Mouse (Mus musculus): Measurements from ENCODE around the gene Rad21l. TPM values are rescaled to one million over a fixed set of nuclear protein-coding genes. Genes with fewer than 3 reads are reported as not detected.

The Rad21l gene
- polyA plus RNA-seq, 1 experiment from 2014 or later = not detected

DNA sequence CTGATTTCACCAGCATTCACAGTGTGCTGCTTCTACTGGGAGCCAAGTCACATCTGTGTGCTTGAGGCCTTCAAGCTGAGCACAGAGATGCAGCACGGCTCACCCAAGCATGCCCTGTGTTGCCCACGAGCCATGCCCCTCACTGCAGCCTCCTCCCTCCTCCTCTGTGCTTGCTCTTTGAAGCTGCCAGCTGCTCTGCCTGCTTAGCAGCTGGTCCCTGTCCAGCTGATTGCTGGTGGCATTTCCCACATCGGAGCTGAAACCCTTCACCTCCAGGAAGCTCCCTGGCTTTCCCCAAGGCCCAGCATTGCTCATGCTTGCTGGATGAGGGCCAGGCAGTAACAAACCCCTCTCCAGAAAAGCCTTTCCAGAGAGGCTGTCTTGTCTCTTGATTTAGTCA is 58.4 kb downstream of the Rad21l start:
- Histone ChIP-seq H3K4me1 (ENCODE audit: control insufficient read depth, insufficient read depth, low read length) (peaks cover 9% of the 10 kb centered on the region), H3K36me3 (ENCODE audit: control insufficient read depth, insufficient read depth, low read length) (no peaks in the 10 kb centered on the region), H3K9ac (ENCODE audit: low read length) (no peak overlapping the region), H3K27ac (ENCODE audit: low read depth, low read length) (no peak overlapping the region), H3K27me3 (ENCODE audit: control insufficient read depth, insufficient read depth, low read length) (no peaks in the 10 kb centered on the region), H3K4me2 (no peak overlapping the region), H3K9me3 (ENCODE audit: control insufficient read depth, low read length) (no peaks in the 10 kb centered on the region), H3K4me3 (ENCODE audit: low read depth, low read length) (no peak overlapping the region)
- DNase-seq (ENCODE audit: low spot score, missing footprints) = no peak
- WGBS = 67% methylated on average over 3 of the region's 3 CpGs
- ATAC-seq (ENCODE audit: low FRiP score) = no peak

GRCm38 (mm10) chr2:151608435-151608834 is 59.9 kb downstream of the Rad21l start:
- no peaks in the 10 kb centered on the region for H3K9me3 ChIP-seq (ENCODE audit: control insufficient read depth, low read length)
- no peak overlapping the region for H3K27ac ChIP-seq (ENCODE audit: low read depth, low read length)
- H3K4me2 ChIP-seq = no peak overlapping the region
- no peak for DNase-seq (ENCODE audit: low spot score, missing footprints)
- no peak overlapping the region for H3K9ac ChIP-seq (ENCODE audit: low read length)
- no peaks in the 10 kb centered on the region for H3K36me3 ChIP-seq (ENCODE audit: control insufficient read depth, insufficient read depth, low read length)
- H3K4me1 ChIP-seq (ENCODE audit: control insufficient read depth, insufficient read depth, low read length) = peaks cover 22% of the 10 kb centered on the region
- no peaks in the 10 kb centered on the region for H3K27me3 ChIP-seq (ENCODE audit: control insufficient read depth, insufficient read depth, low read length)
- no peak for ATAC-seq (ENCODE audit: low FRiP score)
- H3K4me3 ChIP-seq (ENCODE audit: low read depth, low read length) = no peak overlapping the region
- WGBS = 80% methylated on average over 1 of the region's 1 CpGs

- DNase-seq (ENCODE audit: low spot score, missing footprints) = no peak
- H3K9ac ChIP-seq (ENCODE audit: low read length) = no peak overlapping the region
- H3K9me3 ChIP-seq (ENCODE audit: control insufficient read depth, low read length) = no peaks in the 10 kb centered on the region
- no peaks in the 10 kb centered on the region for H3K36me3 ChIP-seq (ENCODE audit: control insufficient read depth, insufficient read depth, low read length)
- H3K4me3 ChIP-seq (ENCODE audit: low read depth, low read length) = no peak overlapping the region
- 49% methylated on average over 11 of the region's 11 CpGs for WGBS
- peak; percentile 54 for ATAC-seq (ENCODE audit: low FRiP score)
- no peaks in the 10 kb centered on the region for H3K27me3 ChIP-seq (ENCODE audit: control insufficient read depth, insufficient read depth, low read length)
- H3K4me2 ChIP-seq = no peak overlapping the region
- H3K4me1 ChIP-seq (ENCODE audit: control insufficient read depth, insufficient read depth, low read length) = peaks cover 26% of the 10 kb centered on the region
- H3K27ac ChIP-seq (ENCODE audit: low read depth, low read length) = no peak overlapping the region
These were observed 62.8 kb downstream of the Rad21l start for GRCm38 (mm10) chr2:151605437-151605987.

- ATAC-seq (ENCODE audit: low FRiP score) (peak; percentile 87), DNase-seq (ENCODE audit: low spot score, missing footprints) (peak; percentile 86)
- Histone ChIP-seq H3K36me3 (ENCODE audit: control insufficient read depth, insufficient read depth, low read length) (no peaks in the 10 kb centered on the region), H3K27ac (ENCODE audit: low read depth, low read length) (peak overlapping the region; percentile 59), H3K27me3 (ENCODE audit: control insufficient read depth, insufficient read depth, low read length) (no peaks in the 10 kb centered on the region), H3K4me3 (ENCODE audit: low read depth, low read length) (no peak overlapping the region), H3K4me1 (ENCODE audit: control insufficient read depth, insufficient read depth, low read length) (peaks cover 26% of the 10 kb centered on the region), H3K4me2 (no peak overlapping the region), H3K9ac (ENCODE audit: low read length) (peak overlapping the region; percentile 24; the same call in 1 of the 2 replicates), H3K9me3 (ENCODE audit: control insufficient read depth, low read length) (no peaks in the 10 kb centered on the region)
- WGBS = 3% methylated on average over 4 of the region's 4 CpGs
These were observed 64.7 kb downstream of the Rad21l start for GRCm38 (mm10) chr2:151603630-151604029.

DNA sequence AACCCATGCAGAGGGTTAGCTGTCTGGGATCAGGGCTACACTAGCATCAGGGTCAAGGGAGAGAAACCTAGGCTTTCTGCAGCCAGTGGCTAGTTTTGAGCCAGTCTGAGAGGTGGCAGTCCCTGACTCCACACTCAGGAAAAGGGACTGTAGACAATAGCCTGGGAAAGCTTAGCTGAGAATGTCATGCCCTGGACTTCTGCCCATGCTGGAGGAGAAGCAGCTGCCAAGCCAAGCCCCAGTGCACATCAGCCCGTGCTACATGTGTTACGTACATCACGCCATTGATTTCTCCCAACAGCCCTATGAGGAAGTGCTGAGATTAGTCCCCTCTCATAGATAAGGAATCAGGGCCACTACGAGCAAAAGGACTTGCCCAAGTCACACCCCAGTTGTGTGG is 66.2 kb downstream of the Rad21l start:
- H3K9ac ChIP-seq (ENCODE audit: low read length) = no peak overlapping the region
- no peak overlapping the region for H3K4me2 ChIP-seq
- H3K27me3 ChIP-seq (ENCODE audit: control insufficient read depth, insufficient read depth, low read length) = no peaks in the 10 kb centered on the region
- H3K9me3 ChIP-seq (ENCODE audit: control insufficient read depth, low read length) = no peaks in the 10 kb centered on the region
- H3K27ac ChIP-seq (ENCODE audit: low read depth, low read length) = no peak overlapping the region
- ATAC-seq (ENCODE audit: low FRiP score) = no peak
- DNase-seq (ENCODE audit: low spot score, missing footprints) = no peak
- no peak overlapping the region for H3K4me3 ChIP-seq (ENCODE audit: low read depth, low read length)
- H3K36me3 ChIP-seq (ENCODE audit: control insufficient read depth, insufficient read depth, low read length) = no peaks in the 10 kb centered on the region
- H3K4me1 ChIP-seq (ENCODE audit: control insufficient read depth, insufficient read depth, low read length) = peaks cover 26% of the 10 kb centered on the region
- 92% methylated on average over 4 of the region's 4 CpGs for WGBS

DNA sequence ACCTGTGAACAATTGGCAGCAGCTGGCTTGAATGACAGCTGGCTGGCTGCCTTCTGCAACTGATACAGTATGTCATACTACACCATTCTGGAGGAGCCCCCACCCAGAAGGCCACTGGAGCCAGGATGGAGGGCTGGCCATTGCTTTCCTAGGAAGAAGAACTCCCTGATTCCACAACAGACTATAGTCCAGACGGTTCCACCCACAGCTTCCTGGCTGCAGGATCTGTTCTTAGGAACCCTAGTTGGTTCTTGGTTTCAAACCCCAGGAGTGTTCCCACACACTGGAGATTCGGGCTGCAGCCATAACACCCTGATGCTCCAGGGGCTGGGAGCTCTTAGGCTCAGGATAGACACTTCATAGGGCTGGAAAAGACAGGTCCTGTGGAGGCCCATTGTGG is 70.3 kb downstream of the Rad21l start:
- DNase-seq (ENCODE audit: low spot score, missing footprints) = no peak
- no peak for ATAC-seq (ENCODE audit: low FRiP score)
- no peak overlapping the region for H3K4me3 ChIP-seq (ENCODE audit: low read depth, low read length)
- WGBS = 76% methylated on average over 2 of the region's 2 CpGs
- no peaks in the 10 kb centered on the region for H3K27me3 ChIP-seq (ENCODE audit: control insufficient read depth, insufficient read depth, low read length)
- no peak overlapping the region for H3K4me2 ChIP-seq
- no peaks in the 10 kb centered on the region for H3K36me3 ChIP-seq (ENCODE audit: control insufficient read depth, insufficient read depth, low read length)
- H3K9ac ChIP-seq (ENCODE audit: low read length) = no peak overlapping the region
- no peaks in the 10 kb centered on the region for H3K9me3 ChIP-seq (ENCODE audit: control insufficient read depth, low read length)
- peaks cover under 1% of the 10 kb centered on the region for H3K4me1 ChIP-seq (ENCODE audit: control insufficient read depth, insufficient read depth, low read length)
- H3K27ac ChIP-seq (ENCODE audit: low read depth, low read length) = no peak overlapping the region

Other genes starting within 250 kb of the Rad21l start
- not detected in 2 replicates for gene 4921509C19Rik, start 192.4 kb downstream of the Rad21l start, polyA plus RNA-seq (2014; fragmentation: Nextera tagmentation; extraction: Ambion mirVana)
- 295 and 299 TPM in 2 replicates for gene Nsfl1c, start 174.4 kb downstream of the Rad21l start, polyA plus RNA-seq (2014; fragmentation: Nextera tagmentation; extraction: Ambion mirVana)
- 566 and 602 TPM in 2 replicates for gene Fkbp1a, start 126.0 kb downstream of the Rad21l start, polyA plus RNA-seq (2014; fragmentation: Nextera tagmentation; extraction: Ambion mirVana)
- gene Sdcbp2, start 95.9 kb downstream of the Rad21l start, polyA plus RNA-seq (2014; fragmentation: Nextera tagmentation; extraction: Ambion mirVana) = 0.41 and 0.56 TPM in 2 replicates
- 1.9 and 2.5 TPM in 2 replicates for gene Snph, start 35.9 kb downstream of the Rad21l start, polyA plus RNA-seq (2014; fragmentation: Nextera tagmentation; extraction: Ambion mirVana)
- gene Tmem74b, start 33.5 kb upstream of the Rad21l start, polyA plus RNA-seq (2014; fragmentation: Nextera tagmentation; extraction: Ambion mirVana) = 3.8 and 5.4 TPM in 2 replicates
- gene Psmf1, start 75.7 kb upstream of the Rad21l start, polyA plus RNA-seq (2014; fragmentation: Nextera tagmentation; extraction: Ambion mirVana) = 44.9 and 46.0 TPM in 2 replicates
- 0.15 and 0.16 TPM in 2 replicates for gene Rspo4, start 174.4 kb upstream of the Rad21l start, polyA plus RNA-seq (2014; fragmentation: Nextera tagmentation; extraction: Ambion mirVana)
- 0.12 and 0.37 TPM in 2 replicates for gene Angpt4, start 242.7 kb upstream of the Rad21l start, polyA plus RNA-seq (2014; fragmentation: Nextera tagmentation; extraction: Ambion mirVana)

Data from midbrain, embryonic 11.5 days (tissue).